Mouse (Mus musculus): Measurements from ENCODE around the gene Smarca2.

- TF ChIP-seq CTCF (IDR thresholded peaks at IDR 0.05): no peak
- TF ChIP-seq EP300 (IDR thresholded peaks at IDR 0.05): no peak
Measured at GRCm38 (mm10) chr19:26650585-26651273, 45.9 kb downstream of the Smarca2 start.
